Mouse (Mus musculus): ENCODE results near the gene Tfg. TPM values are rescaled to one million over a fixed set of nuclear protein-coding genes. Genes with fewer than 3 reads are reported as not detected.

Gene Tfg
- polyA plus RNA-seq, 1 experiment: 85.0 TPM

- 8% methylated on average over 2 of the region's 2 CpGs for WGBS
- Histone ChIP-seq H3K27me3 (replicated peaks; ENCODE audit: control insufficient read depth, insufficient read depth, low read length) (no peaks in the 10 kb centered on the region), H3K36me3 (ENCODE audit: control insufficient read depth, insufficient read depth, low read length) (no peaks in the 10 kb centered on the region), H3K27ac (ENCODE audit: insufficient read depth, low read depth, low read length) (no peak overlapping the region), H3K4me1 (ENCODE audit: control insufficient read depth, insufficient read depth, low read length) (no peaks in the 10 kb centered on the region), H3K4me3 (ENCODE audit: insufficient read depth, low read depth, low read length) (no peak overlapping the region)
- TF ChIP-seq POLR2A (IDR thresholded peaks at IDR 0.05; ENCODE audit: low read depth, low read length) (no peak), CTCF (conservative IDR thresholded peaks at IDR 0.05; ENCODE audit: insufficient read depth, insufficient read length, low read depth, low read length) (no peak)
- DNase-seq: no peak
Measured at GRCm38 (mm10) chr16:56645251-56645650, 72.0 kb downstream of the Tfg start.

Other genes starting within 250 kb of the Tfg start
- gene Abi3bp, start 239.6 kb downstream of the Tfg start, polyA plus RNA-seq (2012; rRNA removed): 4.5 and 5.2 TPM in 2 replicates
- gene Adgrg7, start 78.4 kb upstream of the Tfg start, polyA plus RNA-seq (2012; rRNA removed): not detected in 2 replicates
- 1.7 and 2.0 TPM in 2 replicates for gene Tmem45a, start 168.7 kb upstream of the Tfg start, polyA plus RNA-seq (2012; rRNA removed)
- gene Lnp1, start 210.6 kb upstream of the Tfg start, polyA plus RNA-seq (2012; rRNA removed): not detected in 2 replicates